Mouse (Mus musculus) v-Abl transformed pro-B cells (cell line): Measurements from ENCODE around the gene Ephb6.

Experiments
- in situ Hi-C, 2 experiments: fragments of 400-800 bp; cut with MboI; formaldehyde crosslinking; loops; one replicate each; pipeline ENCODE4 v1.15.1; 2025; ENCODE audit not compliant: unreplicated experiment in 2 of 2

The Ephb6 gene

DNA sequence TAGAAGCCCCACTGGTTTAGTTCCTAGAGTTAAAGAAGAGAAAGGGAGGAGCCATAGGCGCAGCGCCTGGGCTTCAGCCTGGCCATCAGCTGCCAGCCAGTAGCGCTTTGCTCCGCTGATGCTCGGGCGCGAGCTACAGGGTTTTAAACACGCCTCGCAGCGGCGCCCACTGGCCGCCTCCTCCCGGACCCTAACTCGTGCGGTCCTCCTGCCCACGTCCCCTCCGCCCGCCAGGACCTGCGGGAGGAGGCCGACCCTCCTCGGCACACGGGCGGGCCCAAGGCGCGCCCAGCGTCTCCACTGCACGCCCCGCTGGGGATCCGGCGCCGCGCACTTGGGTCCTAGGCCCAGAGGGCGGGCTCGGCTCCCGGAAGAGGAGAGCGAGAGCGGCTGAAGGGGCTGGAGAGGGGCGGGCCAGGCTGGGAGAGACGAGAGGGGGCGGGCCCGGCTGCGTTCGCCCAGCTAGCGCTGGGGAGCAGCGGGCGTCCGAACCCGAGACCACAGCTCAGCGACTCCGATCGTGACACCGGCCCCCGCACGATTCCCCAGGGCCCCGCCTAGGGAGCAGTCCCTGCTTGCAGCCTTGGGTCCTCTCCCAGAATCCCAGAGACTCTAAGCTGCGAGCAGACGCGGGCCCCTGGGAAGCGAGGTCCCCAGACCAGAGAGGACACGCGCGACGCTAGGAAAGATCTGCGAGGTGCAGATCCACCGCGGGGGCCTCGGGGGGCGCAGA is at the start of gene Ephb6:
TSS of gene Ephb6 (plus strand) at position 422 of the 733 bp plus-strand sequence.
- in situ Hi-C loops = no loop called here

DNA sequence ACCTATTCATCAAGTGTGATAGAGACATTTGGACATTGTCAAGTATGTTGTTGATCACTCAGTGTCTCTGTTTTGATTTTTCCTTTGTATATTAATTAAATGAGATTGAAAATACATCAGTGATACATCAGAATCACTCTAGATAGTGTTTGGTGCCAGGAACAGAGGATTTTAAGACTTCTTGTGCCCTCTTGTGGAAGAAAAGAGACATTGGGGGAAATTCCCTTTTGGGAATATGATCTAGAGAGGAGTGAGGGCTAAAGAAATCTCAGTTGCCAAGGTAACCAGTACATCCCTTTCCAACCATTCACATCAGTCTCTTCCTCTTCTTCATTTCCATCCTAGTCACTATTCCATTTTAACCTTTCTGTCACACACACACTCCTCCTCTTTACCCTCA is 48.9 kb upstream of the Ephb6 start:
- in situ Hi-C loops = loop anchor here (5.0 to 25.0 kb wide), 9 partner anchors 284 to 1082 kb away; partner anchors contain the start of genes Casp2 (in 1 of the 2), Ssbp1 (in 1 of the 2) and Tmem139 (in 1 of the 2)

DNA sequence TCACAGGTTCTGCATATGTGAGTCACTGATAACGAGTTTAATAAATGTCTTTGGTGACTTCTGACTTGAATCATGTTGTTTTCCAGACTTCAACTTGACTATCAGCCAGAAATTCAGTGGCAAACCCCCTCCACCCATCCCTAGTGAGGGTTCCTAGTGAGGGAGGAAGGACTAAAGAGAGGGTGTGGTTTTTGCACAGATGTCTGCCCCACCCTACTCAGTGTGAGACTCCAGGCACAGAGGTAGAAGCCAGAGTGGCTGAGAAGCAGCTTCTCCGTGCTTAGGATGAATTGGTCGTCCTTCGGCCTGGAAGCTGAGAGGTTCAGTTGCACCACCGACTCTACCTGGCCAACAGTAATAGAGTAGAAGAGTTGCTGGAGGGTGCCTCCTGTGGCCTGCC is 47.8 kb upstream of the Ephb6 start:
- in situ Hi-C loops = loop anchor here (5.0 to 25.0 kb wide), 9 partner anchors 285 to 1083 kb away; partner anchors contain the start of genes Casp2 (in 1 of the 2), Ssbp1 (in 1 of the 2) and Tmem139 (in 1 of the 2)

DNA sequence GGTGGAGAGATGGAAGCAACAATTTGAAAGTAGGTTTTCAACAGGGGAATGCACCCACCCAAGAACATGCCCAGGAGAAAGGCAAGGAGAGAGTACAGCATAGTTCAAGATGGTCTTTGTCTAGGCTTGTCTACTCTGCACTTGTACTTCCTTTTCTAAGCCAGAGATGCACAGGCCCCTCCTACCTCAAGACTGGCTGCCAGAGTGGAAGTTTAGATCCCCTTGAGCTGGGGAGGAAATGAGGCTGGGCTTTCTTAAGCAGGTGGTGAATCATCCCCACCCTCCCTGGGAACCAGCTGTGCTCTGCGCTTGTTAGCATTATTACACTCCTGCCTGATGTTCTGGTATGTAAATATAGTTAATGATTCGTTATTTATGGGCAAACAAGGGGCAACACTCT is 47.0 kb upstream of the Ephb6 start:
- in situ Hi-C loops = loop anchor here (5.0 to 25.0 kb wide), 9 partner anchors 286 to 1083 kb away; partner anchors contain the start of genes Casp2 (in 1 of the 2), Ssbp1 (in 1 of the 2) and Tmem139 (in 1 of the 2)

DNA sequence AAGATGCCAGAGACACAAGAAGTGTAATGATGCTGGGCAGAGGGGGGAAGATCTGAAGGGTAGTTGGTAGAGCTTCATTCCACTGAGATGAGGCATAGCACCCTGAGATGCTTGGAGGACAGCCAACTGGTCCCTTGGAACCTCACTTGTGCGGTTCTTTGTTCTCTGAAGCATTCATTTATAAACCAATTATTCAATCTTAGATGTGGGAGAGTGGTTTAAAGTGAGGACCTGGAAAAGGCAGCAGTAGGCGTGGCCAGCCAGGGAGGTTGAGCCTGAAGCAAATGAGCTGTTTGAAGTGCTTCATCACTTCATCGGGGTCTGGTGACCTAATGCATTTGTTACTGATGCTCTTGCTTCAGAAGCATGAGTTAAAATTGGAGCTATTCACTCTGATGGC is 46.0 kb upstream of the Ephb6 start:
- in situ Hi-C loops = loop anchor here (5.0 to 25.0 kb wide), 9 partner anchors 287 to 1085 kb away; partner anchors contain the start of genes Casp2 (in 1 of the 2), Ssbp1 (in 1 of the 2) and Tmem139 (in 1 of the 2)

DNA sequence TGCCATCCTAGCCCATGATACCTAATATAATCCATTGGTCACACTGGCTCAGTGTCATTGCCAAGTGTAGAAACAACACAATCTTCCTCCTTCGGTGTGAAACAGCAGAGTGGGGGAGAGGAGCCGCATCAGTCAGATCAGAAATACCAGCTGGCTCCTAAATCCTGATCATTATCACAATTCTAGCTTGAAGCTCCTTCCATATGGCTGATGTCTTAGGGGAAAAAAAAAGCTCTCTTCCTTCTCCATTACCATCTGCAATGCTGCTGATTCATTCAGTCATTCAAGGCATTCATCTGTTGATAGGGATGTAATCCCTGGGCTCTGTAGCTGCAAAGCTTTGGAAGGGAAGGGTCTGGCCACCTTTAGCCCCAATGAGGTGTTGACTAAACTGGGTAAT is 45.0 kb upstream of the Ephb6 start:
- in situ Hi-C loops = loop anchor here in 1 of 2 experiments (25.0 kb wide), 1 partner anchor 498 kb away; no protein-coding TSS in a partner anchor

DNA sequence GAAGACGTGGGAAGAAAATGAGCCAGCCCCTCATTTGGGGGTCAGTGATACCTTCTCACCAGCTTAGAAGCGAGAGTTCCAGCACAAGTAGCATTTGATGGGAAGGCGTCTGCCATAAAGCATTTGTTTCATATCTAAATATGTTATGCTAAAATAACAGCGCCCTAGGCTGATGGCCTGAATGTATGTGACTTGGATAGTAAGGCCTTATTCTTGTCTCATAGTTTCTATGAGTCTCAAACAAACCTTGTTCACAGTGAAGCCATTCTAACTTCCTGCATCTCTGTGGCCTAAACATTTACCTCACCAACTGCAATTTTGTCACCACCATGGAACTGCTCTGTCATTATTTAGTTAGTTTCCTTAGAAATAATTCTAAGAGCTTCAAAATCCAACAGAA is 42.7 kb upstream of the Ephb6 start:
- in situ Hi-C loops = loop anchor here in 1 of 2 experiments (25.0 kb wide), 1 partner anchor 500 kb away; no protein-coding TSS in a partner anchor

DNA sequence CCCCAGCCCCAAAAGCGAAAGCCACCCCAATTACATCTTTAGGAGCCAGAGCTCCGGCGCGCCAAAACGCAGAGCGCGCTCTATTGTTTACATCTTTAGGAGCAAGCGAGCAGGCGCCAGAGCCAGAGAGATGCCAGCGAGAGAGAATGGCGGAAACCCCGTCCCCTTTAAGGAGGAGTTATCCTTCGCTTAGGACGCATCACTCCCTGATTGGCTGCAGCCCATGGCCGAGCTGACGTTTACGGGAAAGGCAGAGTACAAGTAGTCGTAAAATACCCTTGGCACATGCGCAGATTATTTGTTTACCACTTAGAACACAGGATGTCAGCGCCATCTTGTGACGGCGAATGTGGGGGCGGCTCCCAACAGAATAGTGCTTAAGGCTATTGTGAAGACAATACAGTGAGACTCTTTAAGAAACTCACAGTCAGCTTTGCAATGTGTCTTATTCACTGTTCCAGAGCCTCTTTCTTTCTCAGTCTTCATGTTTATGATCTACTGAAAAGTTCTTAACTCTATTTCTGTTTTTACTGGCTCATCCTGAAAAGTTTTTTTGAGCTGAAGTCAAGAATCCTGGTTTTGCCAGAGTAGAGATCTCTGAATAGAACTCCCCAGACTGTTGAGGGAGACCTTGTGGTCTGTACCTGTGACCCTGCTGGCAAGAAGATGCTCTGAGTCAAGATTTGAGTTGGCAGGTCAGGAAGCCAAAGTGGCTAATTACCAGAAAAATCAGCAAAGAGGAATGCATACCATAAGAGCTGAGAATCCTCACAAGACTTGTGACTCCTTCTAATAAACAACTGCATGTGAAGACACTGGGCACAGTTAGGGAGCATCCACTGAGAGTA is 42.0 kb upstream of the Ephb6 start:
- in situ Hi-C loops = loop anchor here in 1 of 2 experiments (25.0 kb wide), 1 partner anchor 501 kb away; no protein-coding TSS in a partner anchor

DNA sequence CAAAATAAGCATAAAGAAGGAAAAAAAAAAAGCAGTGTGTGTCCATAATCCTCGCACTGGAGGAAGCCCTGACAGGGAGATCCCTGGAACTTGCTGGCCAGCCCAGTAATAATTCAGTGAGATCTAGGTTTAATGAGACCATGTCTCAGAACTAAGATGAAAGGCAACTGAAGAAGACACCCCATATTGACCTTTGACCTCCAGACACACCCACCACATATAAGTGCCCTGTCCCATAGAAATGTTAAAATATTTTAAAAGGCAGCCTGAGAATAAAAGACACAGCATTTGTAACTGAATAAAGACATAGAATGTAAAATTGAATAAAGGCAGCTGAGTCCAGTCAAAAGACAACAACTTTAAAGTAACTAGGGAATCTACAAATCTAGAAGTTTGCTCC is 40.0 kb upstream of the Ephb6 start:
- in situ Hi-C loops = loop anchor here in 1 of 2 experiments (25.0 kb wide), 1 partner anchor 503 kb away; no protein-coding TSS in a partner anchor

DNA sequence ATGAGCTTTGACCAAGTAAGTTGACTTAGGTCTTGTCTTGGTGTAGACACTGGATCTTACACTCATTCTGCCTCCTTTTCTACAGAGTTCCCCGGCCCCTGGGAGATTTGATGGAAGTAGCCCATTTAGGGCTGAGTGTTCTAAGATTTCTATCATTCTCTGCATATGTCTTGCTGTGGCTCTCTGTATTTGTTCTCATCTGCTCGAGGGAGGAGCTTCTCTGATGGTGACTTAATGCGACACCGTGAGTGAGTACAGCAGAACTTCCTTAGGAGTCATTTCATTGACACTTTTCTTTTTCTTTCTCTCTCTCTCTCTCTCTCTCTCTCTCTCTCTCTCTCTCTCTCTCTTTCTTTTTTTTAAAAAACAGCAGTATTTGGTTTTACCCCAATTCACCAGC is 38.3 kb upstream of the Ephb6 start:
- in situ Hi-C loops = loop anchor here in 1 of 2 experiments (25.0 kb wide), 1 partner anchor 505 kb away; no protein-coding TSS in a partner anchor

DNA sequence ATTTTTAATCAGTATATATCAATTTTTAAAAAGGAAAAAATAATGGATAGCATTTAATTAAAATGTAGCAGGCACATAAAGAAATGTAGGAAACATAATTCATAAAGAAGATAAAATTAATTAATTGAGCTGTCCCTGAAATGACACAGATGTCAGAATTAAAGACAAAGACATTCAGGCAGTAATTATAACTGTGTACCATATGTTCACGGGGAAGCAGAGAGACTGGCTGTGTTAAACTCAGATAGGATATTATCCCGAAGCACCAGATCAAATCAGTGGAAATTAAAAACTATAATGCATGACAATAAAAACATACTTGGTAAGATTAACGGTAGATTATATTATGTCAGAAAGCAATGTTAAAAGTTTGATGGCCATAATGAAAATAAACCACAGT is 36.2 kb upstream of the Ephb6 start:
- in situ Hi-C loops = loop anchor here in 1 of 2 experiments (25.0 kb wide), 1 partner anchor 507 kb away; no protein-coding TSS in a partner anchor

DNA sequence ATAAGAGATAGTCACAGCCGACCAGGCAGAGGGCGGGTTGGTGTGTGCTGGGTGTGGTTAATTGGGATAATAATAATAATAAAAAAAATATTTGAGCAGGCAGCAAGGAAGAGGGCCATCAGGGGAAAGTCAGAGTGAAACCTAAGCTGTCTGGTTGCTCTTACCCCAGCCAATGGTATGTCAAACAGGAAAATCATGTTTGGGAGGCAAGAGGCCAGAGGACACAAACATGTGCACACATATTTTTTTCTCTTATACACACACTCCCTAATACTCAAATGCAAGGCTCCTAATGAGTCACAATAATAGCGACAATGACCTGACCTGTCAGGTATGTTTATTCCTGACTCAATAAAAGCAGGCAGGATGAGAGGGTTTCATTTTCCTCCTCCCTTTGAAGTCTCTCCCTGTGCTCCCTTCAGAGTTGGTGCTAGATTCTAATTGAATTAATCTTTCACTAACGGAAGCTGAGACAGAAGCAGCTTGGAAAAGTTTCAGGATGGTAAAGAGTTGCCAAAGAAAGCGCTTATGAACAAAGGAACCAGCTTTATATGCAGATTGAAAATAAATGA is 28.7 kb upstream of the Ephb6 start:
- in situ Hi-C loops = no loop called here

DNA sequence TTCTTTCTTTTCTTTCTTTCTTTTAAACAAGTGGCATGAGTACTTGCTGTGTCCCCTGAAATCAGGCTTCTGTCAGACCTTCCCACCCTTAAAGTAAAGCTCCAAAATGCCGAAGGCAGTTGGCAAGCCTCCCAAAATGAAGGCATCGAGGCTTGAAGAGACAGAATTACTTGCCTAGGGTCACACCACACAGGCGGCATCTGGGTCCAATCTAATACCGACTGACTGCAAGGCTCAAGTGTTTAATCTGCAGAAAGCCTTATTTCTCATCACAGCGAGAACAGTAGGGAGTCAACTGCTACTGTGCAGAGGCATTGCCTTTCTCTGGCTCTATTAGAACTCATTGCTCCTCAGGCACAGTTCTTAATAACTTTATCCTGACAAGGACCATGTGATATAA is 28.0 kb upstream of the Ephb6 start:
- in situ Hi-C loops = no loop called here

DNA sequence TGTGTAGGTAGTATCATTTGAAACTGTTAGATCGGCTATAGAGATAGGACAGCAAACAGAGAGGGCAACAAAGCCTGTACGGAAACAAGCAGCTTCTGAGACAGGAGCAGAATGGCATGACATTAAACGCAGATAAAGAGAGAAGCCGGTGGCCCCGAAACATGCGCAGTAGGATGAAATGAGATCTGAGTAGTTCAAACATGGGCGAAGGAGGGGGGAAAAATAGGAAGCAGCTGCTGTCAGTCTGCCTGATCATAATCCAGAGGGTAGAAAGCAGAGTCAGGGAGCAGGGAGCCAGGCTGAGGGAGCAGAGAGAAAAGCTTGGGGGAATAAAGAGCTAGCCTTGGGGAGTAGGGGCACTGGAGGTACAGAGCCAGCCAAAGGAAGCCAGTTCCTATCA is 24.0 kb upstream of the Ephb6 start:
- in situ Hi-C loops = no loop called here

DNA sequence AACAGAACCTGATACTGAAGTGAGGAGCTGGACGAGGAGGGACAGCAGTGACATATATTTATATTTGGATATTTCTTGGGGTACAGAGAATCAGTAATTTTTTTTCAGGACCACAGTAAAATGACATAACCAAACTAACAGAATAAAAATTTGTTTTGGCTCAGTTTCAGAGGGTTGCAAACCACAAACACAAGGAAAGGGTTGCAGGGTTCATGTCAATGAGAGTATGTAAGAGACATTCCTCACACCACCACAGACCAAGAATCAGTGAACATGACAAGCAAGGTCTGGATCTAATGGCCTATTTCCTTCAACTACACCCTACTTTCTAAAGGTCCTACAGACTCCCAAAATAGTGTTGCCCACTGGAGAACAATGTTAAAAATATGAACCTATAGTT is 23.1 kb upstream of the Ephb6 start:
- in situ Hi-C loops = no loop called here

DNA sequence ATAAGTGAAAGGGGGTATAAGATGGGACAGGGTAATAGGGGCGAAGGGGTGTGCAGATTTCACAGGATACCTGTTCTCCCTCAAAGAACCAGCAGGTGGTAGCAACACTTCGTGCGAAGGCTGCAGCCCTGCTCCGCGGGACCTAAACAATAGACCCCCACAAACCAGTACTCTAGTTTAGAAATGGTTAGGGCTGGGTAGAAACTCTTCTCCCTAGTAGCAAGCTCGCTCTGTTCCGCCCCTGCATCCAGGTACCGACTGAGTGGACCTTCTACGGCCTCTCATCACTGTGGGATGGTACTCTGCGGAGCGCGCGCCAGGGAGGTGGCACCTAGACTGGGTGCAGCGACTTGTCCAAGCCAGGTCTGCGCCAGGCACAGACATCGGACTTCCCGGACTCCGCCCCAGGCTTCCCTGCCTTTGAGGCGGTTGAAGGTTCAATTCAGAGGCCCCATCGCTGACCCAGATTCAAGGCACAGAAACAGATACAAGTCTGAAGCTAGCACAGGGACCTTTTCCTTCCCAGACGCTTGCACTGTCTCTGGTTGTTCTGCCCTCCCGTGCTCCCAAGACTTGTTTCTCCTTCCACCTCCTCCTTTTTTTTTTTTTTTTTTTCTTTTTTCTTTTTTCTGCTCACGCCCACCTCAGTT is 756 bp upstream of the Ephb6 start:
- in situ Hi-C loops = no loop called here

DNA sequence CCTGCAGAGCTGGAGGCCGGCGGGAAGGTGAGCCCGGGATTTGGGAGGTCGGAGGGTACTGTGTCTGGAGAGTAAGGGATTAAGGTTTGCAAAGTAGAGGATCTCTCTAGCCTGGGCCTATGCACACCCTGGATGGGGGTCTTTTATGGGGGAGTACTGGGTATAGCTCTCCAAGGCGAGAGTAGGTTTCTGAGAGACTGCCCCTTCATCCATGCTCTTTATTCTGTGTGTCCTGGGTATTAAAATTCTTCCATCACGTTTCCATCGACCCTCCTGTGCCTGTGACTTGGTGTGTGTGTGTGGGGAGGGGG is 467 bp downstream of the Ephb6 start:
- in situ Hi-C loops = no loop called here

DNA sequence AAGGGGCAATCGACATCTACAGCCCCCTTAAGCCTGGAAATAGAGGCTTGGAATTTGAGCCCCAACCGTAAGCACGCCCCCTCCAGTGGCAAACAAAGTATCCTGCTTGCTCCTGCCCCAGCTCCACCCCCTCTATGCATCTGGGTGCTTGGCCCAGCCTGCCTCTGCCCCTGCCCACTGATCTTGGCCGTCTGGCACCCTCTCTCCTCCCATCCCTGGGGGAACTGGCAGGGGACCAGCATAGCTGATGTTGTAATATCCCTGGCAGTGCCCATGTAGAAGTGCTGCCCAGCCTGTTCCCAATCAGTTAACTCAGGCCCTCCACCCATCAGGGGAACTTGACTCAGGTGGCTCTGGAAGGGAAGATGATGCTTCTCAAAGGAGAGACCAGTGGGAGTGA is 932 bp downstream of the Ephb6 start:
- in situ Hi-C loops = no loop called here

DNA sequence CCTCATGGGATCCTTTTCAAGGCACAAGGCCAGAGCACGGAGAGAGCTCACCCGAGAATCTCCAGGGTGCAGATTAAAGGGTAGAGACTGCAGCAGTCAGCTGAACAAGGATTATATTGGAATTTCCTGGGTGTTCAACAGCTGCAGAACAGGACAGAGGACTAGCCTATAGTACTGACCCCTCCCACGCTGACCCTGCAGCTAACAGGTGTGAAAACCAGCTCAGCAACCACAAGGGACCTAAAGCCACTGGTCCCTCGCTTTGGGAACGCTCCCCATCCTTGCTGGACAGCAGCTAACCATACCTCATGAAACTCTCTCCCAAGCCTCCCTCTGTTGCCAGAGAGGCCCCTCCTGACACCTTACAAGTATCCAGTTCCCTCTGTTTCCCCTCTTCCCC is 2.4 kb downstream of the Ephb6 start:
- in situ Hi-C loops = no loop called here

DNA sequence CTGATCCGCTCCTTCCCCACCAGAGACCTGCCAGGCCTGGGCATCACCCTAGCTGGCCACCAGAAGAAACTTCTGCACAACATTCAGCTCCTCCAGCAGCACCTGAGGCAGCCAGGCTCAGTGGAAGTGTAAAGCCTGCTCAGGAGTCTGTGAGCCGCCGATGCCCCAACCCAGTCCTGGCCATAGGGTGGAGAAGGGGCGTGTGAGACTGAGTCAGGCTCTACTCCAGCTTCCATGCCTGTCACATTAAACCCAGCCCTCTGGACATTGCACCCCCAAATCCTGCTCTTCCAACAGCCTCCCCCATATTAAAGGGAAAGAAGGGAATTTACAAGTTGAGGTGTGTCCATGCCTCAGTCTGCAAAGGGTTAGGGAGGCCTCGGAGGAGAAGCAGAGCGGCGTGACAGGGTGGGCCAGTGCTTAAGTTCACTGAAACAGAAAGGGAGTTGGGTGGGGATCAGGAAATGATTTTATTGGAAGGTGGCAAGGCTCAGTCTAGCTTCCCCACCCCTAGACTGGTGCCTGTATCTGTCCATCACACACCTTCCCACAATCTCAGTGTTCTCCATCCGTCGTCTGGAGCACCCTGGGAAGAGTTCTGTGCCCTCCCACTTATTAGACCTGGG is 15.0 kb downstream of the Ephb6 start:
- in situ Hi-C loops = no loop called here
